Mouse (Mus musculus) spleen, adult 12 weeks (tissue): ENCODE measurements around the gene Ptprn2.

Source experiments
- DNase-seq: peaks from one replicate; pipeline ENCODE4 v3.0.0; 2022; ENCODE audit warnings: low spot score

Ptprn2 gene

GRCm38 (mm10) chr12:117053851-117054769, 568.6 kb downstream of the Ptprn2 start:
- no peak for DNase-seq

- no peak for DNase-seq
These were observed 569.5 kb downstream of the Ptprn2 start for GRCm38 (mm10) chr12:117054925-117055570.

- DNase-seq: no peak
These were observed 572.9 kb downstream of the Ptprn2 start for GRCm38 (mm10) chr12:117058184-117058958.

GRCm38 (mm10) chr12:117058975-117059374, 573.5 kb downstream of the Ptprn2 start:
- DNase-seq: no peak

GRCm38 (mm10) chr12:117077664-117078063, 592.1 kb downstream of the Ptprn2 start:
- peak; percentile 2 for DNase-seq

- DNase-seq: no peak
These were observed 593.4 kb downstream of the Ptprn2 start for GRCm38 (mm10) chr12:117078945-117079344.

GRCm38 (mm10) chr12:117079724-117080123, 594.2 kb downstream of the Ptprn2 start:
- no peak for DNase-seq

- no peak for DNase-seq
These were observed 598.6 kb downstream of the Ptprn2 start for GRCm38 (mm10) chr12:117083856-117084701.

GRCm38 (mm10) chr12:117084702-117085409, 599.3 kb downstream of the Ptprn2 start:
- no peak for DNase-seq

- DNase-seq: no peak
These were observed 600.3 kb downstream of the Ptprn2 start for GRCm38 (mm10) chr12:117085661-117086335.

GRCm38 (mm10) chr12:117092345-117093107, 607.0 kb downstream of the Ptprn2 start:
- no peak for DNase-seq

- no peak for DNase-seq
These were observed 610.4 kb downstream of the Ptprn2 start for GRCm38 (mm10) chr12:117095941-117096340.

GRCm38 (mm10) chr12:117098295-117098694, 612.8 kb downstream of the Ptprn2 start:
- DNase-seq: no peak

GRCm38 (mm10) chr12:117106696-117107095, 621.2 kb downstream of the Ptprn2 start:
- no peak for DNase-seq

GRCm38 (mm10) chr12:117107143-117107616, 621.7 kb downstream of the Ptprn2 start:
- DNase-seq: no peak

- DNase-seq: no peak
These were observed 629.8 kb downstream of the Ptprn2 start for GRCm38 (mm10) chr12:117115254-117115865.

- no peak for DNase-seq
These were observed 641.6 kb downstream of the Ptprn2 start for GRCm38 (mm10) chr12:117127078-117127477.

- DNase-seq: no peak
These were observed 642.0 kb downstream of the Ptprn2 start for GRCm38 (mm10) chr12:117127485-117127884.

- no peak for DNase-seq
These were observed 646.6 kb downstream of the Ptprn2 start for GRCm38 (mm10) chr12:117132095-117132494.
